Comparison of ENCODE assay signal across 12 mouse cellular contexts in genomic region chr11:116498596-116498995, GRCm38 (mm10). TPM values are rescaled to one million over a fixed set of nuclear protein-coding genes. Genes with fewer than 3 reads are reported as not detected.
A peak's percentile ranks its signal among the peaks of the same experiment; 100 is the strongest.
DNase-seq lines count a peak whose midpoint lies in the region; ATAC-seq lines count a peak whose summit lies in the region.
"Had no signal": no experiment of that assay in that cellular context is flagged by ENCODE, and none has a peak within 500 bp of the region (broad histone marks: within the 10 kb centered on the region; RNA-seq: fewer than 3 reads in every experiment).

No protein-coding gene starts in this region.

- H3K4me1 ChIP-seq in heart, embryonic 13.5 days, result peaks cover 20% of the 10 kb centered on the region
- H3K4me1 ChIP-seq in embryonic facial prominence, embryonic 11.5 days (ENCODE audit: control insufficient read depth, insufficient read depth, low read length), result no peaks in the 10 kb centered on the region
- H3K4me1 ChIP-seq in intestine, embryonic 14.5 days (replicated peaks; ENCODE audit: control insufficient read depth, insufficient read depth, low read length), result peaks cover 6% of the 10 kb centered on the region; the same call in 1 of the 2 replicates
- no peaks in the 10 kb centered on the region for H3K4me1 ChIP-seq in midbrain, embryonic 15.5 days

- ATAC-seq in heart, embryonic 13.5 days (ENCODE audit: extremely low read depth, insufficient number of reproducible peaks, low FRiP score, low TSS enrichment), result no peak
- no peak; the same call in 1 of the 2 replicates for ATAC-seq in embryonic facial prominence, embryonic 11.5 days (replicated peaks; ENCODE audit: insufficient number of reproducible peaks, low FRiP score, low TSS enrichment, low read depth)
- ATAC-seq in intestine, embryonic 14.5 days (replicated peaks; ENCODE audit: low FRiP score, low TSS enrichment, low read depth), result no peak
- no peak for ATAC-seq in midbrain, embryonic 15.5 days (replicated peaks)
- ATAC-seq: inflammation-experienced regulatory T-cells, adult 6 months had no signal

- peaks cover 4% of the 10 kb centered on the region; the same call in 1 of the 2 replicates for H3K9me3 ChIP-seq in heart, embryonic 13.5 days
- no peaks in the 10 kb centered on the region for H3K9me3 ChIP-seq in embryonic facial prominence, embryonic 11.5 days (replicated peaks; ENCODE audit: control insufficient read depth, low read length)
- no peaks in the 10 kb centered on the region for H3K9me3 ChIP-seq in intestine, embryonic 14.5 days (ENCODE audit: control insufficient read depth, low read length)
- H3K9me3 ChIP-seq in midbrain, embryonic 15.5 days, result no peaks in the 10 kb centered on the region
- H3K9me3 ChIP-seq: megakaryocyte, embryonic 14.5 days had no signal

- no peak overlapping the region for H3K27ac ChIP-seq in heart, embryonic 13.5 days (replicated peaks)
- no peak overlapping the region for H3K27ac ChIP-seq in embryonic facial prominence, embryonic 11.5 days (replicated peaks; ENCODE audit: low read depth, low read length)
- H3K27ac ChIP-seq in intestine, embryonic 14.5 days (ENCODE audit: low read depth), result no peak overlapping the region
- no peak overlapping the region for H3K27ac ChIP-seq in midbrain, embryonic 15.5 days

- peak overlapping the region; percentile 48 for H3K4me3 ChIP-seq in heart, embryonic 13.5 days
- H3K4me3 ChIP-seq in embryonic facial prominence, embryonic 11.5 days (ENCODE audit: low read depth, low read length), result no peak overlapping the region
- peak overlapping the region; percentile 22 for H3K4me3 ChIP-seq in intestine, embryonic 14.5 days (ENCODE audit: low read depth, low read length)
- peak overlapping the region; percentile 22 for H3K4me3 ChIP-seq in midbrain, embryonic 15.5 days
- H3K4me3 ChIP-seq: megakaryocyte, embryonic 14.5 days had no signal

- H3K27me3 ChIP-seq in heart, embryonic 13.5 days (replicated peaks), result no peaks in the 10 kb centered on the region
- no peaks in the 10 kb centered on the region for H3K27me3 ChIP-seq in embryonic facial prominence, embryonic 11.5 days (ENCODE audit: control insufficient read depth, insufficient read depth, low read length)
- H3K27me3 ChIP-seq in intestine, embryonic 14.5 days (replicated peaks; ENCODE audit: control insufficient read depth, insufficient read depth, low read length), result no peaks in the 10 kb centered on the region
- H3K27me3 ChIP-seq in midbrain, embryonic 15.5 days (replicated peaks), result no peaks in the 10 kb centered on the region

- H3K36me3 ChIP-seq in heart, embryonic 13.5 days, result no peaks in the 10 kb centered on the region
- no peaks in the 10 kb centered on the region for H3K36me3 ChIP-seq in embryonic facial prominence, embryonic 11.5 days (replicated peaks; ENCODE audit: control insufficient read depth, insufficient read depth, low read depth, low read length)
- no peaks in the 10 kb centered on the region for H3K36me3 ChIP-seq in intestine, embryonic 14.5 days (ENCODE audit: control insufficient read depth, insufficient read depth, low read length)
- no peaks in the 10 kb centered on the region for H3K36me3 ChIP-seq in midbrain, embryonic 15.5 days (replicated peaks)

- DNase-seq in heart, adult 9 months (ENCODE audit: low spot score in 2 of 2), result no peak
- no peak for DNase-seq in embryonic facial prominence, embryonic 11.5 days (ENCODE audit: low spot score)
- DNase-seq in intestine, embryonic 14.5 days (ENCODE audit: low spot score), result no peak
- no peak for DNase-seq in gastrocnemius, postnatal 4 days (ENCODE audit: low spot score in 2 of 2)
- no peak for DNase-seq in right cerebral cortex, postnatal 25 days
- DNase-seq in adrenal gland, adult 18-20 months (ENCODE audit: low spot score in 2 of 2), result no peak
- DNase-seq: adrenal gland, adult 2 months had no signal

- peak overlapping the region; percentile 72 for H3K4me2 ChIP-seq in heart, embryonic 13.5 days
- peak overlapping the region; percentile 32; the same call in 1 of the 2 replicates for H3K4me2 ChIP-seq in embryonic facial prominence, embryonic 11.5 days (ENCODE audit: low read depth, low read length)
- peak overlapping the region; percentile 44 for H3K4me2 ChIP-seq in intestine, embryonic 14.5 days (ENCODE audit: low read length)
- H3K4me2 ChIP-seq in midbrain, embryonic 15.5 days, result peak overlapping the region; percentile 45

- 27% methylated on average over 32 of the region's 34 CpGs for WGBS in heart, embryonic 13.5 days
- WGBS in embryonic facial prominence, embryonic 11.5 days, result 23% methylated on average over 34 of the region's 34 CpGs
- WGBS in intestine, embryonic 14.5 days, result 29% methylated on average over 34 of the region's 34 CpGs
- 31% methylated on average over 34 of the region's 34 CpGs for WGBS in midbrain, embryonic 15.5 days

- peak overlapping the region; percentile 76 for H3K9ac ChIP-seq in heart, embryonic 13.5 days
- peak overlapping the region; percentile 28; the same call in 1 of the 2 replicates for H3K9ac ChIP-seq in embryonic facial prominence, embryonic 11.5 days (replicated peaks; ENCODE audit: low read length)
- H3K9ac ChIP-seq in intestine, embryonic 14.5 days (ENCODE audit: low read length), result peak overlapping the region; percentile 42
- H3K9ac ChIP-seq in midbrain, embryonic 15.5 days, result peak overlapping the region; percentile 25; the same call in 1 of the 2 replicates

RNA-seq across cellular contexts. Expression of gene Prpsap1, which starts 4.6 kb away (rescaled TPM):
- polyA plus RNA-seq in heart, embryonic 13.5 days (2015; fragmentation: Nextera tagmentation; extraction: Ambion mirVana), result 90.2 and 102 TPM in 2 replicates
- 171 and 182 TPM in 2 replicates for polyA plus RNA-seq in embryonic facial prominence, embryonic 11.5 days (2014; fragmentation: Nextera tagmentation; extraction: Ambion mirVana)
- polyA plus RNA-seq in intestine, embryonic 14.5 days (2014; fragmentation: Nextera tagmentation; extraction: Ambion mirVana), result 207 and 208 TPM in 2 replicates
- 199 and 200 TPM in 2 replicates for polyA plus RNA-seq in midbrain, embryonic 15.5 days (2015; fragmentation: Nextera tagmentation; extraction: Ambion mirVana)
- total RNA-seq in gastrocnemius, postnatal 4 days (2021), result 10 to 100 TPM; 43.3 to 49.6 TPM
- total RNA-seq in adrenal gland, adult 18-20 months (2021), result 100 to 1,000 TPM in 1 of 2 experiments, 10 to 100 TPM in 1; 67.7 to 102 TPM

RNA-seq across cellular contexts. Expression of gene Sphk1, which starts 32.1 kb away (rescaled TPM):
- polyA plus RNA-seq in heart, embryonic 13.5 days (2015; fragmentation: Nextera tagmentation; extraction: Ambion mirVana), result 2.0 and 2.6 TPM in 2 replicates
- 5.0 and 7.2 TPM in 2 replicates for polyA plus RNA-seq in embryonic facial prominence, embryonic 11.5 days (2014; fragmentation: Nextera tagmentation; extraction: Ambion mirVana)
- polyA plus RNA-seq in intestine, embryonic 14.5 days (2014; fragmentation: Nextera tagmentation; extraction: Ambion mirVana), result 2.1 and 4.5 TPM in 2 replicates
- 5.3 and 7.3 TPM in 2 replicates for polyA plus RNA-seq in midbrain, embryonic 15.5 days (2015; fragmentation: Nextera tagmentation; extraction: Ambion mirVana)
- total RNA-seq in gastrocnemius, postnatal 4 days (2021), result 1 to 10 TPM; 4.0 TPM
- 1 to 10 TPM; 1.9 to 2.5 TPM for total RNA-seq in adrenal gland, adult 18-20 months (2021)
- polyA plus RNA-seq: inflammation-experienced regulatory T-cells, adult 6 months had no signal

RNA-seq across cellular contexts. Expression of gene Qrich2, which starts 32.6 kb away (rescaled TPM):
- polyA plus RNA-seq in heart, embryonic 13.5 days (2015; fragmentation: Nextera tagmentation; extraction: Ambion mirVana), result not detected in 2 replicates
- 0.31 TPM in 1 of 2 replicates, not detected in the other for polyA plus RNA-seq in embryonic facial prominence, embryonic 11.5 days (2014; fragmentation: Nextera tagmentation; extraction: Ambion mirVana)
- 0.15 and 0.22 TPM in 2 replicates for polyA plus RNA-seq in intestine, embryonic 14.5 days (2014; fragmentation: Nextera tagmentation; extraction: Ambion mirVana)
- not detected in 2 replicates for polyA plus RNA-seq in midbrain, embryonic 15.5 days (2015; fragmentation: Nextera tagmentation; extraction: Ambion mirVana)
- total RNA-seq in gastrocnemius, postnatal 4 days (2021), result under 1 TPM; 0.02 to 0.10 TPM
- not detected for total RNA-seq in adrenal gland, adult 18-20 months (2021)
- total RNA-seq: adrenal gland, adult 2 months; common myeloid progenitor, adult 5-6 weeks had no signal
- polyA plus RNA-seq: inflammation-experienced regulatory T-cells, adult 6 months had no signal

Comparison
In these comparisons a context has a peak if more than half of its experiments do, and no peak if none do; other contexts are left out.
1. H3K9ac ChIP-seq: peak in every context shown above with its lines; median percentile 76 in heart, embryonic 13.5 days; 42 in intestine, embryonic 14.5 days; 28 in embryonic facial prominence, embryonic 11.5 days; 25 in midbrain, embryonic 15.5 days.